Mouse (Mus musculus) central nervous system, embryonic 11.5 days (tissue): ENCODE results near the gene Mlec. TPM values are rescaled to one million over a fixed set of nuclear protein-coding genes. Genes with fewer than 3 reads are reported as not detected.

Source experiments
- polyA plus RNA-seq: library from polyadenylated mRNA; depleted of rRNA; stranded (reverse); fragments of >200 nt; gene quantifications from 2 replicates; pipeline ENCODE4 v1.2.3, GENCODE M21; 2012; rRNA removed

The Mlec gene
- polyA plus RNA-seq = 140 and 222 TPM in 2 replicates

GRCm38 (mm10) chr5:115158040-115158983 is at the start of gene Mlec:
TSS of gene Mlec (minus strand) at chr5:115158179.

GRCm38 (mm10) chr5:115193669-115194625 is 36.0 kb upstream of the Mlec start, which contains the start of gene Cabp1:
TSS of gene Cabp1 (minus strand) at chr5:115194381.

GRCm38 (mm10) chr5:115134234-115135165 is 23.5 kb downstream of the Mlec start, which contains the start of gene Unc119b:
TSS of gene Unc119b (minus strand) at chr5:115134975.

GRCm38 (mm10) chr5:115118961-115119570 is 38.9 kb downstream of the Mlec start, which contains the start of gene Acads:
TSS of gene Acads (minus strand) at chr5:115119346.

GRCm38 (mm10) chr5:115098195-115098594 is 59.8 kb downstream of the Mlec start, which contains the start of gene Gm10401:
TSS of gene Gm10401 (minus strand) at chr5:115098295.

Other genes starting within 250 kb of the Mlec start
- 0.12 and 0.35 TPM in 2 replicates for gene Oasl1, start 234.9 kb downstream of the Mlec start, polyA plus RNA-seq
- gene 2210016L21Rik, start 216.0 kb downstream of the Mlec start, polyA plus RNA-seq = 36.8 and 52.9 TPM in 2 replicates
- 0.10 and 0.17 TPM in 2 replicates for gene Hnf1a, start 187.1 kb downstream of the Mlec start, polyA plus RNA-seq
- 50.8 and 81.5 TPM in 2 replicates for gene Sppl3, start 147.0 kb downstream of the Mlec start, polyA plus RNA-seq
- gene Gm10401, start 59.9 kb downstream of the Mlec start, polyA plus RNA-seq = 0.62 TPM in 1 of 2 replicates, not detected in the other
- 35.8 and 47.9 TPM in 2 replicates for gene Acads, start 38.8 kb downstream of the Mlec start, polyA plus RNA-seq
- gene Unc119b, start 23.2 kb downstream of the Mlec start, polyA plus RNA-seq = 57.8 and 68.3 TPM in 2 replicates
- 10.5 and 12.7 TPM in 2 replicates for gene Cabp1, start 36.2 kb upstream of the Mlec start, polyA plus RNA-seq
- gene Pop5, start 77.7 kb upstream of the Mlec start, polyA plus RNA-seq = 50.2 and 81.4 TPM in 2 replicates
- 162 and 230 TPM in 2 replicates for gene Rnf10, start 114.7 kb upstream of the Mlec start, polyA plus RNA-seq
- gene Coq5, start 121.5 kb upstream of the Mlec start, polyA plus RNA-seq = 21.4 and 25.2 TPM in 2 replicates
- 765 and 1,078 TPM in 2 replicates for gene Dynll1, start 142.8 kb upstream of the Mlec start, polyA plus RNA-seq
- 179 and 226 TPM in 2 replicates for gene Srsf9, start 169.0 kb upstream of the Mlec start, polyA plus RNA-seq
- gene Gatc, start 183.0 kb upstream of the Mlec start, polyA plus RNA-seq = 21.5 and 27.9 TPM in 2 replicates
- gene Triap1, start 183.0 kb upstream of the Mlec start, polyA plus RNA-seq = 31.4 and 31.6 TPM in 2 replicates
- gene Cox6a1, start 190.8 kb upstream of the Mlec start, polyA plus RNA-seq = 811 and 1,449 TPM in 2 replicates